Mouse (Mus musculus) heart, postnatal 0 days (tissue): ENCODE measurements around the gene Camsap1.

Experiments used
- CTCF ChIP-seq: IDR thresholded peaks from 2 replicates; pipeline ENCODE4 v1.5.1; 2016; ENCODE audit warnings: antibody characterized with exemption, control low read depth, low read depth
- EP300 ChIP-seq: IDR thresholded peaks from 2 replicates; pipeline ENCODE4 v1.6.1; 2016; ENCODE audit warnings: antibody characterized with exemption, low read depth

GRCm38 (mm10) chr2:25943822-25944221 is 39.3 kb downstream of the Camsap1 start:
- TF ChIP-seq CTCF (no peak), EP300 (no peak)
